ENCODE assay signal across 17 mouse cellular contexts in the genomic region with DNA sequence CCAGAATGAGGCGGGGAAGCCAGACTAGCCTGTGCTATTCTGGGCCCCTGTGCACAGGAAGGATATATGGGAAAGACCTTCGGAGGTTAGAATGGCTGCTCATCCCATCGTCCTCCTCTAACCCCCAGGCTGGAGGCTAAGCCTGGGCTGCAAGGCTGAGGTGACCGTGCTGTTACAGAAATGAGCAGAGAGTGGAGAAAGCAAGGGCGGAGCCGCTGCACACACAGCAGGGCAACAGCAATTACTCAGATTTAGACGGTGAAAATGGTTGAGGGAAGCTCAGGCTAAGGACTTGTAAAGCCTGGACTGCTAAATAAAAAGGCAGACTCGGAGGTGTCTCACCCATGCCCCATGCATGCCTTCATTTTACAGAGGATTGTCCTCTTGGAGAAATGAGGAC. TPM values are rescaled to one million over a fixed set of nuclear protein-coding genes. Genes with fewer than 3 reads are reported as not detected.
DNase-seq lines count a peak whose midpoint lies in the region; ATAC-seq and TF ChIP-seq lines count a peak whose summit lies in the region.
"Had no signal": no experiment of that assay in that cellular context is flagged by ENCODE, and none has a peak within 500 bp of the region (broad histone marks: within the 10 kb centered on the region; RNA-seq: fewer than 3 reads in every experiment).

No protein-coding gene starts in this region.

- H3K9ac ChIP-seq in heart, embryonic 13.5 days, result 0 out of 2 replicates have a peak overlapping the region, but pooled peaks have one; percentile 11
- H3K9ac ChIP-seq: forebrain, embryonic 13.5 days had no signal

- no peak overlapping the region for H3K4me2 ChIP-seq in heart, embryonic 13.5 days
- H3K4me2 ChIP-seq: forebrain, embryonic 13.5 days had no signal

- peaks cover 3% of the 10 kb centered on the region; the same call in 1 of the 2 replicates for H3K36me3 ChIP-seq in heart, embryonic 13.5 days
- no peaks in the 10 kb centered on the region for H3K36me3 ChIP-seq in testis, adult 2 months (ENCODE audit: control insufficient read depth, insufficient read depth, low read length)

- 37% methylated on average over 8 of the region's 8 CpGs for WGBS in heart, embryonic 13.5 days

- H3K27me3 ChIP-seq in heart, embryonic 13.5 days (replicated peaks), result no peaks in the 10 kb centered on the region
- no peaks in the 10 kb centered on the region for H3K27me3 ChIP-seq in testis, adult 2 months (ENCODE audit: control insufficient read depth, insufficient read depth, low read length)
- H3K27me3 ChIP-seq: CH12.LX; forebrain, embryonic 13.5 days had no signal

- peak overlapping the region; percentile 50 for H3K27ac ChIP-seq in heart, embryonic 13.5 days (replicated peaks)
- peak overlapping the region; percentile 5; the same call in 1 of the 2 replicates for H3K27ac ChIP-seq in layer of hippocampus, adult 2 months
- peak overlapping the region; percentile 26; the same call in 1 of the 2 replicates for H3K27ac ChIP-seq in testis, adult 2 months (ENCODE audit: control insufficient read depth, insufficient read depth, low read depth, low read length)
- H3K27ac ChIP-seq: forebrain, embryonic 13.5 days; hindbrain, postnatal 0 days had no signal

- no peak for TF ChIP-seq CTCF in layer of hippocampus, adult 2 months (conservative IDR thresholded peaks at IDR 0.05)
- no peak for TF ChIP-seq CTCF in testis, adult 2 months (IDR thresholded peaks at IDR 0.05; ENCODE audit: control insufficient read depth, insufficient read depth, insufficient replicate concordance, low read depth, low read length)

- DNase-seq in adrenal gland, postnatal 14 days, result peak; percentile 41
- DNase-seq in adrenal gland, postnatal 10 days, result no peak
- DNase-seq in heart, postnatal 10 days, result no peak
- DNase-seq in layer of hippocampus, adult 2 months (ENCODE audit: low spot score in 2 of 2), result no peak
- no peak for DNase-seq in layer of hippocampus, adult 9-11 months
- no peak for DNase-seq in testis, postnatal 14 days (ENCODE audit: low spot score)
- DNase-seq: cerebellum, adult 18-20 months; kidney, adult 18-20 months; lung, postnatal 4 days; midbrain, embryonic 14.5 days; thymus, postnatal 36 days had no signal

- no peaks in the 10 kb centered on the region for H3K9me3 ChIP-seq in heart, embryonic 13.5 days
- H3K9me3 ChIP-seq: forebrain, embryonic 13.5 days had no signal

- intact Hi-C loops in heart, postnatal 10 days (cut with DNase I), result no loop called here

- H3K4me1 ChIP-seq in heart, embryonic 13.5 days, result peaks cover 44% of the 10 kb centered on the region
- peaks cover 10% of the 10 kb centered on the region for H3K4me1 ChIP-seq in testis, adult 2 months (ENCODE audit: control insufficient read depth, insufficient read depth, low read length)

- no peak for TF ChIP-seq POLR2A in testis, adult 2 months (IDR thresholded peaks at IDR 0.05; ENCODE audit: control insufficient read depth, low read depth, low read length)

- H3K4me3 ChIP-seq in heart, embryonic 13.5 days, result no peak overlapping the region
- H3K4me3 ChIP-seq in layer of hippocampus, adult 2 months, result no peak overlapping the region
- no peak overlapping the region for H3K4me3 ChIP-seq in testis, adult 2 months (ENCODE audit: control insufficient read depth, low read depth, low read length)
- H3K4me3 ChIP-seq: forebrain, embryonic 13.5 days had no signal

- no peak for ATAC-seq in heart, embryonic 13.5 days (ENCODE audit: extremely low read depth, insufficient number of reproducible peaks, low FRiP score, low TSS enrichment)
- ATAC-seq: activated CD4-positive, CD25-positive, alpha-beta regulatory T cell, adult 4 months; forebrain, embryonic 13.5 days; hindbrain, postnatal 0 days had no signal

RNA-seq across cellular contexts. Expression of gene Epas1, which starts 45.0 kb away (rescaled TPM):
- 226 TPM in 2 replicates for total RNA-seq in adrenal gland, postnatal 14 days (2021)
- total RNA-seq in adrenal gland, postnatal 10 days (2021), result 100 to 1,000 TPM; 178 to 213 TPM
- 5.1 and 5.6 TPM in 2 replicates for polyA plus RNA-seq in heart, embryonic 13.5 days (2015; fragmentation: Nextera tagmentation; extraction: Ambion mirVana)
- 100 to 1,000 TPM; 222 to 225 TPM for total RNA-seq in heart, postnatal 10 days (2021)
- total RNA-seq in layer of hippocampus, adult 2 months (2021), result 10 to 100 TPM; 98.7 to 99.2 TPM
- polyA plus RNA-seq in testis, adult 2 months (2012; rRNA removed), result 11.7 and 15.9 TPM in 2 replicates
